Mouse (Mus musculus): ENCODE data around the gene Tnpo3.

The Tnpo3 gene

DNA sequence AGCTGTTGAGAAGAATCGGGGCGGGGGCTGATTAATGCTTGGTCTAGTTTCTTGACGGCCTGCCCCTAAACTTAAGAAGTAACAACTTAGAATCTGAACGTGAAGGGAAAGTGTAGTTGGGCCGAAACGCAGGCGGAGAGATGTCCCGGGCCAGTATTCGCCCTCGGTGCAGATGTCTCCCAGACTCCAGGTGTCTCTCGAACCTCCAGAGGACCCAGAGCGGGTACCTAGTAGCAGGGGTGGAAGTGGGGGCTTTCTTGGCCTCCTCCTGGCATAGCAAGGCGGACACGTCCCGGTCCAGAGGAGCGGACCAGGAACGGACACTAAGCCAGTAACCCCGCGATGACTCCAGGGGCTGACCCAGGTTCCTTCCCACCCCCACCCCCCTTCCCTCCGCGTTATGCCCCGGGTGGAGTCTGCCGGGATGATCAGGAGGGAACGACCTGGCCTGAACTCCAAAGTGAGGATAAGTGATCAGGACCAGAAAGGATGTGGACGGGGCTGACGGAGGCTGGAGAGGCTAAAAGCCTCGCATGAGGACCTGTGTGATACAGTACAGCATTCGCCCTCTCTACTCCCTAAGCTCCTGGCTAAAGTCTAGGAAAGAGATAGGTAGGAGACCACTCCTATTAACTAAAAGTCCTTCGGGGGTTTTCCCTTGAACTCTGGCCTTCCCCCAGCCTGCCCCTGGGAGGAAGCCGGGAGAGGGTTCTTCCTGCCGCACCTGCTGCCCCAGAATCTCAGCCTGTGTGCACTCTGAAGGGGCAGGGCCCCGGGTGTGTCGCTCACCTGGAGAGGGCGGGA lies 82.1 kb downstream of the Tnpo3 start:
- in situ Hi-C loops (cut with MboI, MseI): no loop called here

DNA sequence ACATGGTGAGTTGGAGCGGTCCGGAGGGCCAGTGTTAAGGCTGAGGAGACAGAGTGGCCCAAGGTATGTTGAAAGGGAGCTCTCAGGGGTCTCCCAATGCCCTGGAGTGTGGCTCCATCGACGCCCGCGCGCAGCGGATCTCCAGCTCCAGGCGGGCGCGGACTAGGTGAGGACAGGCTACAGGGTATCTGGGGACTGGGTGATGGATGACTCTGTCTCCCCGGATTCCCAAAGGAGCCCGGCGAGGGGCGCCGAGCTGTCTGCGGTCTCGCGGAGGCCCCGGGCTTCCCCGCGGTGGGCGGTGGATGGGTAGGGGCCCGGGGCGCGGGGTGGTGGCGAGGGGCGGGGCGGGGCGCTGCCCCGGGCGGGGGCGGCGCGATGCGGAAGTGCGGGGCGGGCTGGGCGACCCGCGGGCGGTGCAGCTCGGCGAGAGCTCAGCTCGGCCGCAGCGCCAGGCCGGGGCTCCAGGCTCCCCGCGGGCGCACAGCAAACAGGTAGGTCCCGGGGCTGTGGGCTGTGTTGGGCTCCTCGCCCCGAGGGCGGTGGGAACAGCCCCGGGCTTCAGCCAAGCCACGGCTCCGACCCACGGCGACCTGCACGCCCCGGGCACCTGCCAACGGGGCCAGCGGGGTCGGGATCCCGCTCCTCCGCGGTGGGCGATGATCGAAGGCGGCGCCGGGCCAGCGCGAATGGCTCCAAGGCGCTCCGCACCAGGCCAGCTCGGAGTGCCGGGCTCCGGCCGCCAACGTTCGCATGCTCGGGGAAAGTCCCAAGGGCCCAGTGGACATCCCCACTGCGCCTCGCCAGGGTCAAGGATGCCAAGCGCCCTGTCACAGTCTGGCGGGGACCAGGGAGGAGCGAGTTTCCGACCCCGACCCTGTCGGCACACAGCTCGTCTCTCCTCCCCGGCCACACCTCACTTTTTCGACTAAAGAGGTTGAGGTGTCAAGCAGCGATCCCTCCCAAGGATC lies 83.1 kb downstream of the Tnpo3 start, which contains the start of gene Irf5:
Irf5 (plus strand) TSS at position 345 of the 971 bp plus-strand sequence.
- in situ Hi-C loops (cut with MboI, MseI): no loop called here

GRCm38 (mm10) chr6:29525256-29525655 lies 84.4 kb downstream of the Tnpo3 start:
- in situ Hi-C loops (cut with MboI, MseI): no loop called here

GRCm38 (mm10) chr6:29524034-29524489 lies 85.6 kb downstream of the Tnpo3 start:
- in situ Hi-C loops (cut with MboI, MseI): no loop called here

DNA sequence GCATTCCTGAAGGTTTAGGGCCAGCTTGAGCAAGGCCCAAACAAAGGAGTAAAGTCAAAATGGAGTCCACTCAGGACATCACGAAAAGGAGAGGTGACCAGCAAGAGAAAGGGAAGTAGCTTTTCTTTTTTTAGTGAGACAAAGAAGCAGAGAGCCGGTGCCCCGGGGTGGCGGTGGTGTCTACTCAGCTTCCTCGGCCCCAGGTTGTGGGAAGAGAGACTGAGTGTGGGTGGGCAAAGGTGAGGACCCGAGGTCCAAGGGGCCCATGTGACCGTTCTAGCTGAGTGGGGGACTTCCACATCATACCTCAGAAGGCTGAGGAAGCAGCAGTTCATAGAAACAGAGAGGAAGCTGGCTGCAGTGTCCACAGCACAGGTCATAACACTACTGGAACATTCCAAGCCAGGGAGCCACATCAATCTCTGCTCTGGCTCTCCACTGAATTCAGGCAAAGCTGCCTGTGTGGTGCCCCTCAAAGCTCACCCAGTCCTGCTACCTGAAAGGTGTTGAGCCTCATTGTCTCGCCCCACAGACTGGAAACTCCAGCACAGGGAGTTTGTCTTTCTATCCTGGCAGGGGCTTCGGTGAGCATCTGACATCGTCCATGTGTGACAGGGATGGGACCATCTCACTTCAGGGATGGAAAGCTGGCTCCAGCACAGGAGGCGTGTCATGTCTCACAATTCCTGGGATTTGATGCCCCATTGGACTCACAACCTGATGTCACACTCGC lies 86.2 kb downstream of the Tnpo3 start:
- in situ Hi-C loops (cut with MboI, MseI): no loop called here

- in situ Hi-C loops (cut with MboI, MseI): no loop called here
These were observed 86.9 kb downstream of the Tnpo3 start for GRCm38 (mm10) chr6:29522626-29523300.

DNA sequence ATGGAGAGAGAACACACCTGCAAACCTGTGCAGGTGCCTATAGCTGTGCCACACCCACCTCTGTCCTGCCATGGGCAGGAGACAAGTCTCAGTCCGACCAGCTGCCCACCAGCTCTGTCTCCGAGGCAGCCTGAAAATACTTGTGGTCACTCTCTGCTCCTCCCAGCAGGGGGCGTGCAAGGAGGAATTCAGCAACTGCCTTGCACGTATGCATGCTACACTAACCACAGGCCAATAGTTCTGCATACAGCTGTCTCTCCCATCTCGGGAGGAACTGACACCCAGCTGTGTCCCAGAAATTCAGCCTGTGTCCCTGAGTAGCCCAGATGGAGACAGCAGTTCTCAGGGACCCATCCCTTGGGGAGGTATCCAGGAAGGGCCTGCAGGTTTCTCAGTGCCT lies 92.5 kb downstream of the Tnpo3 start:
- in situ Hi-C loops (cut with MboI, MseI): no loop called here

DNA sequence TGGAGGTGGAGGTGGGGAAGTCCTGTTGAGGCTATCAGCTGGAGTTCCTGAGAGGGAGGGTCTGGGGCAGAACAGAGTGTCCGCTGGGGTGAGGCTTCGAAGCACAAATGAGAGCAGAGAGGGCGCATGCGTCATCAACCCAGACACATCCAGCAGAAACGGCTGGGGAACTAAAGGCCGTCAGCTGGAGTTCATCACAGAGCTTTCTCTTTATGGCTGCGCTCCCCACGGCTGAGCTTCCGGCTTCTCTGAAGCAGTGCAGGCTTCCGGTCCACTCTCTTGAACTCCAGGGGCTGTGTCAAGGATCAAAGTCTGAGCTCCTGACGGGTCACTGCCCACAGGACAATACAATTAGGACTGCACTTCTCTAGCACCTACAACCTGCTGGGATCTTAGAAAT lies 96.4 kb downstream of the Tnpo3 start:
- in situ Hi-C loops (cut with MboI, MseI): no loop called here

- in situ Hi-C loops (cut with MboI, MseI): no loop called here
These were observed 100.6 kb downstream of the Tnpo3 start for GRCm38 (mm10) chr6:29509086-29509485.

DNA sequence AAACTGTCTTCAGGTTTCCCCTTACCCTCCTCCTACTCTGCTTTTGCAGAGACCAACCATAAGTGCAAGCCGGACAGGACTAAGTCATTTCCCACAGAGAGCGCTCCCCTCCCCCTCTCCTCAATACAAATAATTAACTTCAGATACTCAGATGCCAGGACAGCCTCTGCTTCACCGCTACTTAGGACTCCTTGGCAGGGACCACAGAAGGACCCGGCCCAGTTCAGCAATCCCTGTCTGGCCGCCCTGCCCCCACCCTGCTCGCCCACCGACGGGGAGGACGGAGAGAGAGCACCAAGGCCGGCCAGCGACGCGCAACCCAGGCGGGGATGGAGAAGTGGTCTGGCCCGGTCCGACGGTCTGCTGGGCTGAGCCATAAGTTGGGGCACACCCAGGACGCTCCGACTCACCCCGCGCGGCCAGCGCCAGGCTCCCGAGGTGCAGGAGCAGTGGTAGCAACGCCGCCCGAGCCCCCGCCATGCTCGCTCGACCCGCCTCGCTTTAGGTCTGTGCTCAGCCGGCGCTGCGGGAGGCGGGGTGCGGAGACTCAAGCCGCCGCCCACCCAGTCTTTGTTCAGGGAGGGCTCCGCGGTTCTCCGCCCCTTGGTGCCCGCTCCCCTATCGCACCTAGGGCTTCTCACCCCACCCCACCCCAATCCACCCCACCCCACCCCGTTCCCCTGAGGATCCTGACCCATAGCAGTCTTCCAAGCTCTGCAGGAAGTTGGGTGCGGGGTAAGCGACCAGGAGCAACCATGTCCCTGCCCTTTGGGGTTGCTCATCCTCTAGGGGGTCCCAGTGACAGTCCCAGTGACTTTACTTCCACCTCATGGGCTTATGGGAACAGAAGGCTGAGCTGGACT lies 102.0 kb downstream of the Tnpo3 start, which contains the start of gene Kcp:
Kcp (minus strand) TSS at position 506 of the 863 bp plus-strand sequence.
- in situ Hi-C loops (cut with MboI, MseI): no loop called here

DNA sequence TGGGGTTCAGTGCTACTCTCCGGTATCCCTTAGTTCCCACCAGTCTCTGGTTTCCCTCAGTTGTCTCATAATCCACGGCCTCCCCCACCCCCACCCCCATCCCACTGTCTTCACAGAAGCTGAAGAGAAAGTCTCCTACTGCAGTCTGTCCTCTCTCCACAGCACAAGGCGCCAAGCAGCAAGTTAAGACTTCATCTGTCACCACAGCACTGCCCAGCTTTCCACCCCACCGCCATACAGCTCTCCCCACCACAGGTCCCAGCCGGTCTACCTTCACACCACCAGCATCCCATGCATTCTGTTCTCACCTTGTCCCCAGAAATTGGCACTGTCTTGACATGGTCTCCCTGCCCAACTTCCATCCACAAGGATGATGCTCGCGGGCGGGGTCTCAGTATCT lies 102.9 kb downstream of the Tnpo3 start:
- in situ Hi-C loops (cut with MboI, MseI): no loop called here

DNA sequence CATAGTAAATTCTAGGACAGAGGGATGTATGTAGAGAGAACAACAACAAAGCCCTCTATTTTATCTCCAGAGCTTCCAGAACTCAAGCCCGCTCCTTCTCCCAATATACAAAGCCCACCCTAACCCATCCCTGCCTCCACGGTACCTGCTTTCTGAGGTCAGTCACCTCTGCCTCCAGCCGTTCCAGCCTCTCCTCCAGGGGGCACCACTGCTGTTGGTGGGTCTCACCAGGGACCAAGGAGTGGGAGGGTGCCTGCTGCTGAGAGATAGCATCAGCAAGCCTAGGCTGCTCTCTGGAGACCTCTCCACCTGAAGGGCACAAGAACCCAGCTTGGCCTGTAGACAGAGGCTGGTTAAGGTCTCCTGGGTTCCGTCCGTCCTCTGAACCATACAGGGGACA lies 104.2 kb downstream of the Tnpo3 start:
- in situ Hi-C loops (cut with MboI, MseI): no loop called here

- in situ Hi-C loops (cut with MboI, MseI): no loop called here
These were observed 108.1 kb downstream of the Tnpo3 start for GRCm38 (mm10) chr6:29501599-29501998.

DNA sequence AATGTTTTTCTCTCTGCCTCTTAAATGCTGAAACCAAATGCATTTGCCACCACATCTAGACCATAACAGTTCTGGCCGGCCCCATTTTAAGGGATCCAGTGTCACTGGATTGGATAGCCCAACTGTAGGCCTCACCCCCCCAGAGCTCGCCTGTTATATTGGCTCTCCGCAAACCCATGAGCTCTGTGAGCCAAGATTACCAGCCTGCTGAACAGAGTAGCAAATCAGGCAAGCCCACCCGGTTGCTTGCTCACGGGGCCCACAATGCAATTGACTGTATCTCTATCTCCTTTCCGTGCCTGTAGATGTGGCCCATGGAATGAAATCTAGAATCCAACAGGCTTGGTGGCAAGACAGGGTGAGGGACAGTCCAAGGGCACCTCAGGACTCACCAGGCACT lies 108.9 kb downstream of the Tnpo3 start:
- in situ Hi-C loops (cut with MboI, MseI): no loop called here

DNA sequence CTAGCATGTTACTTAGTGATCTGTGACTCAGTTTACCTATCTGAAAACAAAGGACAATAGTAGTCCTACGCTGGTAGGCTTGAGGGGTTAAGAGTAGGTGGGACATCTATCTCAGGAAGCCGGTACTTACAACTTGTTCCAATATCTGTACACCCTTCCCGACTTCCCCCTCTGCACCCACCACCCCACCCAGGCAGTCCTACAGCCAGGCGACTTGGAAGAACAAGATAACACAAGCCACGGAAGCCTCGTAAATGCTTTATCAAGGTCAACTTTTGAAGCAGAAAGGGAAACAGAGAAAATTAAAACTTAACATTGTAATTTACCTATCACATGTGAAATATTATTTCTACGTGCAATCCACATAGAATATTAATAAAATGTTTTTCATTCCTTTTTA lies 109.5 kb downstream of the Tnpo3 start:
- in situ Hi-C loops (cut with MboI, MseI): no loop called here

- in situ Hi-C loops (cut with MboI, MseI): no loop called here
These were observed 111.9 kb downstream of the Tnpo3 start for GRCm38 (mm10) chr6:29497791-29498190.

DNA sequence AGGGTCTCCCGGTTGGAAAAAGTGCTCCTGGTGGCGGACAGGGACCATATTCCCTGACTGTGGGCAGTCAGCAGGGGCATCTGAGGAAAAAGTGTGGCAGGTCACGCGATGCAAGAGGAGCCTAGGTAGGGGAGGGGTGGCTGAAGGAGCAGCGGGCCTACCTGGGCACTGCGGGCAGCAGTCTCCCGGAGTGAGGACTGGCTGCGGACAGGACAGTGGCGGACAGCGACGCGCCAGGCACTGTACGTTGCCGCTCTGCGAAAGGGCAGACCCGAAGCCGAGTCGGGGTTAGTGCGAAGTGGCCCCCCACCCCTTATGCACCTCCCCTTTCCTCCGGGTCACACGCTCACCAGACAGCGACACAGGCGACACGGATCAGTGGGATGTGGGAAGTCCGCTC lies 113.4 kb downstream of the Tnpo3 start:
- in situ Hi-C loops (cut with MboI, MseI): no loop called here

DNA sequence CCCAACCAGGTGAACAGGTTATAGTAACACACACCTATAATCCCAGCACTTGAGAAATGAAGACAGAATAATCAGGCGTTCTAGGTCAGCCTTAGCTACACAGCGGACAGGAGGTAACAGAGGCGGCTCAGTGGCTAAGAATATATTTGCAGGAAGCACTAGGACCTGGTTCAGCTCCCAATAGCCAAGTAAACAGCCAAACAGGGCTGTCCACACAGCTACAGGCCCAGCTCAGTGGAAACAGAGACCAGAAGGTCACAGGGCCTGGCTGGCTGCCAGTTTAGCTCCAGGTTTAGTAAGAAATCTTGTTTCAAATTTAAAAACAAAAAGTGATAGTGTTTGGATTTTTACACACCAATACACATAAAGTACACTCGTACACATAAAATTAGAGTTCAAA lies 115.6 kb downstream of the Tnpo3 start:
- in situ Hi-C loops (cut with MboI, MseI): no loop called here
